Mouse (Mus musculus): ENCODE measurements around the gene D10Jhu81e. TPM values are rescaled to one million over a fixed set of nuclear protein-coding genes. Genes with fewer than 3 reads are reported as not detected.

The D10Jhu81e gene
- total RNA-seq, 1 experiment from 2014 or later: 96.5 TPM

GRCm38 (mm10) chr10:78114521-78115092 is 55.0 kb downstream of the D10Jhu81e start:
- no peak for ATAC-seq (replicated peaks in 1 of 2; ENCODE audit: insufficient read depth in 1 of 2, low FRiP score in 2 of 2, low TSS enrichment in 1 of 2, low read depth in 1 of 2, poor library complexity in 2 of 2, severe bottlenecking in 2 of 2)

Other genes with a start within 250 kb of the D10Jhu81e start
- 2.6 and 10.0 TPM in 2 replicates for gene Trpm2, start 199.2 kb downstream of the D10Jhu81e start, total RNA-seq (2017)
- 11.7 and 19.3 TPM in 2 replicates for gene 1810043G02Rik, start 191.3 kb downstream of the D10Jhu81e start, total RNA-seq (2017)
- gene Pfkl, start 159.7 kb downstream of the D10Jhu81e start, total RNA-seq (2017): 42.1 and 65.3 TPM in 2 replicates
- 0.75 and 0.94 TPM in 2 replicates for gene Dnmt3l, start 127.8 kb downstream of the D10Jhu81e start, total RNA-seq (2017)
- gene Aire, start 126.2 kb downstream of the D10Jhu81e start, total RNA-seq (2017): 1.0 and 1.6 TPM in 2 replicates
- 5.1 and 6.8 TPM in 2 replicates for gene Icosl, start 100.5 kb downstream of the D10Jhu81e start, total RNA-seq (2017)
- gene Pwp2, start 15.4 kb upstream of the D10Jhu81e start, total RNA-seq (2017): 23.6 and 26.3 TPM in 2 replicates
- gene Trappc10, start 74.9 kb upstream of the D10Jhu81e start, total RNA-seq (2017): 24.5 and 27.3 TPM in 2 replicates
- 10.9 and 13.1 TPM in 2 replicates for gene Agpat3, start 182.7 kb upstream of the D10Jhu81e start, total RNA-seq (2017)
- 310 and 472 TPM in 2 replicates for gene Rrp1, start 243.3 kb upstream of the D10Jhu81e start, total RNA-seq (2017)

Measured in hematopoietic stem cell, adult 5-6 weeks (primary cell).